Mouse (Mus musculus): ENCODE results near the gene Hps6.
A peak's percentile ranks its signal among the peaks of the same experiment; 100 is the strongest.

Hps6 gene

GRCm38 (mm10) chr19:46003371-46004226 lies at the start of gene Hps6:
Gene Hps6, plus strand, starts transcription at chr19:46003508.
- DNase-seq (ENCODE audit: low read depth, low spot score), result peak; percentile 96

GRCm38 (mm10) chr19:45956736-45957135 lies 46.6 kb upstream of the Hps6 start:
- no peak for DNase-seq (ENCODE audit: low read depth, low spot score)

- DNase-seq (ENCODE audit: low read depth, low spot score), result peak; percentile 4
These were observed 42.5 kb upstream of the Hps6 start for GRCm38 (mm10) chr19:45960770-45961169.

GRCm38 (mm10) chr19:45984379-45984778 lies 18.9 kb upstream of the Hps6 start:
- no peak for DNase-seq (ENCODE audit: low read depth, low spot score)

- no peak for DNase-seq (ENCODE audit: low read depth, low spot score)
These were observed 15.1 kb upstream of the Hps6 start for GRCm38 (mm10) chr19:45988238-45988637.

- no peak for DNase-seq (ENCODE audit: low read depth, low spot score)
These were observed 12.1 kb upstream of the Hps6 start for GRCm38 (mm10) chr19:45991171-45991570.

- DNase-seq (ENCODE audit: low read depth, low spot score), result peak; percentile 83
These were observed 9.9 kb upstream of the Hps6 start for GRCm38 (mm10) chr19:45993441-45993840.

- peak; percentile 81 for DNase-seq (ENCODE audit: low read depth, low spot score)
These were observed 9.1 kb upstream of the Hps6 start for GRCm38 (mm10) chr19:45993981-45994737.

- DNase-seq (ENCODE audit: low read depth, low spot score), result no peak
These were observed 5.9 kb upstream of the Hps6 start for GRCm38 (mm10) chr19:45997365-45997764.

GRCm38 (mm10) chr19:45997785-45998693 lies 5.3 kb upstream of the Hps6 start, which contains the start of gene Armh3:
Gene Armh3, minus strand, starts transcription at chr19:45998488.
- DNase-seq (ENCODE audit: low read depth, low spot score), result peak; percentile 97

GRCm38 (mm10) chr19:45998694-45999217 lies 4.6 kb upstream of the Hps6 start:
- DNase-seq (ENCODE audit: low read depth, low spot score), result no peak

- DNase-seq (ENCODE audit: low read depth, low spot score), result no peak
These were observed 3.9 kb upstream of the Hps6 start for GRCm38 (mm10) chr19:45999378-45999777.

- no peak for DNase-seq (ENCODE audit: low read depth, low spot score)
These were observed 1.0 kb upstream of the Hps6 start for GRCm38 (mm10) chr19:46002279-46002678.

GRCm38 (mm10) chr19:46004814-46005466 lies 1.6 kb downstream of the Hps6 start:
- DNase-seq (ENCODE audit: low read depth, low spot score), result no peak

- no peak for DNase-seq (ENCODE audit: low read depth, low spot score)
These were observed 2.4 kb downstream of the Hps6 start for GRCm38 (mm10) chr19:46005680-46006079.

- DNase-seq (ENCODE audit: low read depth, low spot score), result peak; percentile 96
These were observed 11.4 kb downstream of the Hps6 start for GRCm38 (mm10) chr19:46014572-46015178.

GRCm38 (mm10) chr19:46016023-46016422 lies 12.7 kb downstream of the Hps6 start:
- DNase-seq (ENCODE audit: low read depth, low spot score), result no peak

- no peak for DNase-seq (ENCODE audit: low read depth, low spot score)
These were observed 21.7 kb downstream of the Hps6 start for GRCm38 (mm10) chr19:46024959-46025358.

GRCm38 (mm10) chr19:46026567-46026966 lies 23.3 kb downstream of the Hps6 start:
- no peak for DNase-seq (ENCODE audit: low read depth, low spot score)

- peak; percentile 84 for DNase-seq (ENCODE audit: low read depth, low spot score)
These were observed 25.5 kb downstream of the Hps6 start for GRCm38 (mm10) chr19:46028747-46029320.

Measured in ZHBTc4 (cell line).